Mouse (Mus musculus) small intestine, adult 2 months (tissue): ENCODE results near the gene Abhd4. TPM values are rescaled to one million over a fixed set of nuclear protein-coding genes. Genes with fewer than 3 reads are reported as not detected.

Source experiments
- H3K27ac ChIP-seq: fragments of 200-500 bp; 2 replicates; pipeline ENCODE4 v1.5.1; 2012; ENCODE audit warnings: low read depth, low read length, control low read depth, inconsistent platforms; ENCODE audit not compliant: insufficient read depth
- H3K27me3 ChIP-seq: fragments of 200-500 bp; 2 replicates; pipeline ENCODE4 v1.6.1; 2012; ENCODE audit warnings: mild to moderate bottlenecking, moderate library complexity, low read length, inconsistent platforms; ENCODE audit not compliant: control insufficient read depth, insufficient read depth
- H3K36me3 ChIP-seq: fragments of 200-500 bp; 2 replicates; pipeline ENCODE4 v1.6.1; 2012; ENCODE audit warnings: mild to moderate bottlenecking, low read length, control low read depth, inconsistent platforms; ENCODE audit not compliant: control insufficient read depth, insufficient read depth
- H3K4me1 ChIP-seq: fragments of 200-500 bp; 2 replicates; pipeline ENCODE4 v1.6.1; 2012; ENCODE audit warnings: low read length, inconsistent platforms, mixed read lengths; ENCODE audit not compliant: control insufficient read depth, insufficient read depth, insufficient read length
- H3K4me3 ChIP-seq: fragments of 200-500 bp; 2 replicates; pipeline ENCODE4 v1.5.1; 2012; ENCODE audit warnings: low read depth, mild to moderate bottlenecking, control low read depth, inconsistent platforms, low read length, moderate library complexity
- CTCF ChIP-seq: fragments of 200-500 bp; IDR thresholded peaks from 2 replicates; pipeline ENCODE4 v1.5.1; 2012; ENCODE audit warnings: low read depth, mild to moderate bottlenecking, control low read depth, inconsistent platforms, low read length, moderate library complexity, mixed read lengths; ENCODE audit not compliant: insufficient replicate concordance, insufficient read length; ENCODE audit errors: extremely low read depth
- POLR2A ChIP-seq: fragments of 200-500 bp; IDR thresholded peaks from 2 replicates; pipeline ENCODE4 v1.6.1; 2012; ENCODE audit warnings: low read depth, mild to moderate bottlenecking, control low read depth, inconsistent platforms, low read length, moderate library complexity
- WGBS: fragments of 180-500 bp; shearing (Covaris S2); methylation state at CpG from one replicate; pipeline ENCODE4 v1.1.7; 2018; 5-methylcytosine and 5-hydroxymethylcytosine counted together
- polyA plus RNA-seq: library from polyadenylated mRNA; depleted of rRNA; stranded (reverse); fragments of >200 nt; gene quantifications from 2 replicates; pipeline ENCODE4 v1.2.3, GENCODE M21; 2012; rRNA removed

Gene Abhd4
- polyA plus RNA-seq, 1 experiment: 53.6 TPM

DNA sequence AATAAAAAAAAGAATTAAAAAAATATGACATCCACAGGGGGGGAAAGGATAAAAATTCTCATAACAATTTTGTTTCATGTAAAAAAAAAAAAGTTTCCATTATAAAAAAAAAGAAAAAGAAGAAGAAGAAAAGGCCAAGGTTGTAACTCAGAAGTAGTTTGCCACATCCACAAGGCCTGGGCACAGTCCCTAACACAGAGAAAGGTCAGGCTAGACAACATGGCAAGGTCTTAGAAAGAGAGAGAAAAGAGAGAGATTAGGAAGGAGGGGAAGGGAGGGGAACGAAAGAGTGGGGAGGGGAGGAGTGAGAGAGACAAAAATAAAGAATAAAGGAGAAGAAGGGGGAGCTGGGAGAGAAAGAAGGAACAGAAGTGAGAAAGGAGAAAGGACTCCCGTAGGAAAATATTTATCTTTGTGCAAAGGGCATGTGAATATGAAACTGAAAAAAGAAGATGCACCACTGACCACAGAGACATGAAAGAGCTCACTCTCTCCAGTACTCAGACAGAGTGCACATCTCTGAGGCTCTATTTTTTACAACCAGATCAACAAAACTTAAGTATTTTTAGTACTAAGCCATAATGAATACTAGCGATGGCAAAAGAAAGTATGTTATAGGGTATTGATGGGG, 18.1 kb downstream of the Abhd4 start:
- WGBS: 60% methylated on average over 3 of the region's 3 CpGs
- H3K27ac ChIP-seq: no peak overlapping the region
- H3K36me3 ChIP-seq: peaks cover 8% of the 10 kb centered on the region

DNA sequence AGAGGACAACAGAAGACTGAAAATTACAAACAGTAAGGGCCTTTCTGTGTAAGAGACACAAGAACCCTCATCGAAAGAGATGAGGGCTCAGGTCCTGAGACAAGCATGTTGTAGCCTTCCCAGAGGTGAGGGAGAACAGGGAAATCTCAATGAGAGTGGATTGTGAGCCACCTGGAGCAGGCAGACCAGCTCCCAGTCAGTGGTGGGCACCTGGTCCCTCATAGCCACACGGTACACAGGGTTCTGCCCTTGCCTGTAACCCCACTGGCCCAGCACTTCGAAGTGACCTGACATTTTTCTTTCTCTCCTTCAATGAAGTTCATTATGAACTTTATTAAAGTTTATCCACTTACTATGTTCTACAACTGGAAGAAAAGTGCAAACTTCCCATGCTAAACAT, 18.7 kb downstream of the Abhd4 start:
- 88% methylated on average over 3 of the region's 3 CpGs for WGBS
- TF ChIP-seq POLR2A: no peak
- TF ChIP-seq CTCF: no peak
- no peak overlapping the region for H3K4me3 ChIP-seq
- H3K4me1 ChIP-seq: no peaks in the 10 kb centered on the region
- H3K27me3 ChIP-seq: no peaks in the 10 kb centered on the region
- no peak overlapping the region for H3K27ac ChIP-seq
- H3K36me3 ChIP-seq: peaks cover 6% of the 10 kb centered on the region

More for the DNA sequence above, 18.1 kb downstream of the Abhd4 start:
- H3K4me1 ChIP-seq: no peaks in the 10 kb centered on the region
- TF ChIP-seq CTCF: no peak
- TF ChIP-seq POLR2A: no peak
- H3K4me3 ChIP-seq: no peak overlapping the region
- H3K27me3 ChIP-seq: no peaks in the 10 kb centered on the region

DNA sequence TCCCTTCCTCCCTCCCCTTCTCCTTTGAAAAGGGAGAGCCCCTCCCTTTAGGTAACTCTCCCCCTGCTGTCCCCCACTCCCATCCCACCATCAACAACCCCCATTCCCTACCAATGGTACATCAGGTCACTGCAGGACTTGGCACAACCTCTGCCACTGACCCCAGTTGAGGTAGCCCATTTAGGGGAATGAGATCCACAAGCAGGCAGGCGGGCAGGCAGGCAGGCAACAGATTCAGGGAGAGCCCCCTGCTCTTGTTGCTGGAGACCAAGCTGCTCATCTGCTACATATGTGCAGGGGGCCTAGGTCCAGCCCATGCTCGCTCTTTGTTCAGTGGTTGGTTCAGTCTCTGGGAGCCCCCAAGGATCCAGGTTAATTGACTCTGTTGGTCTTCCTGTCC, 22.5 kb downstream of the Abhd4 start:
- Histone ChIP-seq H3K4me3 (no peak overlapping the region), H3K4me1 (no peaks in the 10 kb centered on the region), H3K27ac (no peak overlapping the region), H3K36me3 (no peaks in the 10 kb centered on the region), H3K27me3 (no peaks in the 10 kb centered on the region)
- WGBS: 90% methylated on average over 2 of the region's 2 CpGs
- no peak for TF ChIP-seq CTCF
- no peak for TF ChIP-seq POLR2A

DNA sequence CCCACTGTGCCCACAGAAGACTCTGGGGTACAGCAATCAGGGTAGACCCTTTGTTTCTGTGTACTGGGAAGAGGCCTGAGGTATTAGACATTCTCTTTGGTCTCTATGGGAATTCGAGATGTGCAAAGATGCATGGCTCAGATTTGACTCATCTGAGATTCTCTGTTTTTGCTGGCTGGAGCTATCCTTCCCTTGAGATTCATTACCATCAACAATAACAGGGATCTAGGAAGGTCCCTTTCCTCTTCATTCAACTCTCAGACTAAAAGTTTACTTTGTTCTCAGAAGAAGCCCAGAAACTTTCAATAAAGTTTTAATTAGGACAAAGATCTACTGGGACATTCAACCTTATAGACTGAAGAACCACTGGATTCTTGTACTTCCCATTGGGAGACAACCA, 30.9 kb downstream of the Abhd4 start, which contains the start of gene Olfr49:
Gene Olfr49 (minus strand): TSS at position 101 of the 400 bp plus-strand sequence.
- 76% methylated on average over 1 of the region's 1 CpGs for WGBS
- no peak within 1 kb of the TSS for H3K27ac ChIP-seq

DNA sequence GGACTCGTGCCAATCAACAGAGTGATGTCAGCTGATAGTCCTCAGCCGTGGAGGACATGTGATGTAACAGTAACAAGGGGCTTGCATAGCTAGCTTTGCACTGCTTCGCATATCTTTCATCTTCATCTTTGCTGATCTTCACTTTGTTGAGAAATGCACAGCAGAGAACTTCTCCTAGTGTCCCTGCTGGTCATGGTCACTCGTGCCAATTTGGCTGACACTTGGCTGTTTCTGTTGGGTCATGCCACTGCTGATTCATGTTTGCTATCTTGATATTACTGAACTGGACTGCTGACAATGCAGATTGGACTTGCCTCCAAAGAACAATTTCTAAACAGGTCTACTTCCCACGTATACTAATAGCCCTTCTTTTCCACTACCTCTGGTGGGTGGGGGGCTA, 46.1 kb downstream of the Abhd4 start:
- Histone ChIP-seq H3K36me3 (no peaks in the 10 kb centered on the region), H3K4me3 (no peak overlapping the region), H3K27ac (no peak overlapping the region), H3K4me1 (peaks cover 2% of the 10 kb centered on the region; the same call in 1 of the 2 replicates), H3K27me3 (no peaks in the 10 kb centered on the region)
- TF ChIP-seq POLR2A: no peak
- TF ChIP-seq CTCF: no peak
- 80% methylated on average over 5 of the region's 5 CpGs for WGBS

More for the DNA sequence above, 30.9 kb downstream of the Abhd4 start, which contains the start of gene Olfr49:
- TF ChIP-seq POLR2A (no peak), CTCF (no peak)
- Histone ChIP-seq H3K4me1 (no peaks in the 10 kb centered on the region), H3K36me3 (no peaks in the 10 kb centered on the region), H3K4me3 (no peak within 1 kb of the TSS), H3K27me3 (no peaks in the 10 kb centered on the region)

DNA sequence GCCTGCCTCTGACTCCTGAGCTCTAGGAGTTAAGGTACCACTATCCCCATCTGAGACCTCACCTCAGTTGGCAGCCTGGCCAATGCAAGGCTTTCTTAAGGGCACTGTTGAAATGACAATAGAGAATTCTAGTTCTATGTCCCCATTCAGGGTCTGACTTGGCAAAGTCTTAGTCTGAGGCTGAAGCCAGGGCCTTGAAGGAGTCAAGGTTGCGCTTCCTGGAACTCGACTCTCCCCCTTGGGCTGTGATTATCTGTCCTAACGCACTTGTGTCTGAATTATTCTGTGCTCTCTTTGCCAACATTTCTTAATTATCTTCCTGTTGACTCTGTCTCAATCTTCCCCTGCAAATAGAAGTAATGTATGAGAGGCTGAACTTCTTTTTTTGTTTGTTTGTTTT, 46.7 kb downstream of the Abhd4 start:
- Histone ChIP-seq H3K36me3 (no peaks in the 10 kb centered on the region), H3K4me3 (no peak overlapping the region), H3K27ac (no peak overlapping the region), H3K4me1 (peaks cover 2% of the 10 kb centered on the region; the same call in 1 of the 2 replicates), H3K27me3 (no peaks in the 10 kb centered on the region)
- WGBS: 87% methylated on average over 3 of the region's 3 CpGs
- TF ChIP-seq POLR2A: no peak

DNA sequence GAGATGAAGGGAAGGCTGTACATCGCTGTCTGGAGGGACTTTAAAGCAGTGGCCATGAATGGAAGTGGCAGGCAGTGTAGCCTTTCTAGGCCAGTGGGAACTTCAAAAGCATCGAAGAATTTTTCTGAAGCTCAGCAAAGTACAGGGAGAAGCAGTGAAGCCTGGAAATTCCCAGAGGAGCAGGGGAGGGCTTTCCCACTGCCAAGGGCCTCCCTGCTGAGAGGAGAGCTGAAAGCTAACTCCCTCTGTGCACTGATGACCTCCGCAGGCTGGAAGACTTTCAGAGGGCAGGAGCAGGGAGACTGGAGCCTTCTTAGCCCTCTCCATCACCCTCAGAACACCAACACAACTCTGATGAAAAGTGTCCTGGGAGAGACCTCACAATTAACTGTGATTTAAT, 57.8 kb downstream of the Abhd4 start:
- TF ChIP-seq POLR2A (no peak), CTCF (no peak)
- no peaks in the 10 kb centered on the region for H3K36me3 ChIP-seq
- H3K4me3 ChIP-seq: no peak overlapping the region
- no peaks in the 10 kb centered on the region; the same call in 1 of the 2 replicates for H3K27me3 ChIP-seq
- WGBS: 49% methylated on average over 3 of the region's 3 CpGs
- H3K27ac ChIP-seq: no peak overlapping the region
- H3K4me1 ChIP-seq: no peaks in the 10 kb centered on the region

Other genes starting within 250 kb of the Abhd4 start
- gene Dad1, start 84 bp upstream of the Abhd4 start, polyA plus RNA-seq: 561 and 627 TPM in 2 replicates
- gene Olfr49, start 30.8 kb downstream of the Abhd4 start, polyA plus RNA-seq: not detected in 2 replicates
- gene Oxa1l, start 106.6 kb downstream of the Abhd4 start, polyA plus RNA-seq: 73.2 and 120 TPM in 2 replicates
- 110 and 341 TPM in 2 replicates for gene Slc7a7, start 163.6 kb downstream of the Abhd4 start, polyA plus RNA-seq
- 186 and 284 TPM in 2 replicates for gene Mrpl52, start 172.7 kb downstream of the Abhd4 start, polyA plus RNA-seq
- gene Mmp14, start 177.4 kb downstream of the Abhd4 start, polyA plus RNA-seq: 59.9 and 66.0 TPM in 2 replicates
- 139 and 303 TPM in 2 replicates for gene Lrp10, start 209.9 kb downstream of the Abhd4 start, polyA plus RNA-seq
- gene Rem2, start 221.9 kb downstream of the Abhd4 start, polyA plus RNA-seq: 0.20 and 0.76 TPM in 2 replicates